Mouse (Mus musculus) stomach, embryonic 16.5 days (tissue): ENCODE measurements at regions not wholly inside any gene's neighbourhood (a gene's known extent, or its start where the extent isn't known, plus 50 kb on each side); places are given as distances from the start of the nearest gene placed in this dataset.

ENCODE experiments used
- ATAC-seq: fragments of 200-750 bp; cut with Nextera tagmentation; 2 replicates; pipeline ENCODE4 v1.8.0; 2017; ENCODE audit warnings: moderate number of reproducible peaks, moderate TSS enrichment; ENCODE audit not compliant: insufficient read depth, low FRiP score
- H3K27ac ChIP-seq: fragments of 300-500 bp; sonication (generic); 2 replicates; pipeline ENCODE4 v1.5.1; 2014; ENCODE audit warnings: low read length
- H3K27me3 ChIP-seq: fragments of 300-500 bp; sonication (generic); 2 replicates; pipeline ENCODE4 v1.6.1; 2014; ENCODE audit warnings: low read length, control low read depth, mixed read lengths; ENCODE audit not compliant: control insufficient read depth, insufficient read depth
- H3K36me3 ChIP-seq: fragments of 300-500 bp; sonication (generic); 2 replicates; pipeline ENCODE4 v1.6.1; 2014; ENCODE audit warnings: low read length; ENCODE audit not compliant: control insufficient read depth, insufficient read depth
- H3K4me1 ChIP-seq: fragments of 300-500 bp; sonication (generic); 2 replicates; pipeline ENCODE4 v1.6.1; 2014; ENCODE audit warnings: low read length, control low read depth, mixed read lengths; ENCODE audit not compliant: control insufficient read depth, insufficient read depth
- H3K4me2 ChIP-seq: fragments of 300-500 bp; sonication (generic); 2 replicates; pipeline ENCODE4 v1.6.1; 2014; ENCODE audit warnings: low read depth, low read length, mixed read lengths
- H3K4me3 ChIP-seq: fragments of 300-500 bp; sonication (generic); replicated peaks from 2 replicates; pipeline ENCODE4 v1.5.1; 2014; ENCODE audit warnings: mild to moderate bottlenecking, low read length
- H3K9ac ChIP-seq: fragments of 300-500 bp; sonication (generic); 2 replicates; pipeline ENCODE4 v1.6.1; 2014; ENCODE audit warnings: low read length
- H3K9me3 ChIP-seq: fragments of 300-500 bp; sonication (generic); replicated peaks from 2 replicates; pipeline ENCODE4 v1.6.1; 2016; ENCODE audit warnings: low read length, control low read depth; ENCODE audit not compliant: control insufficient read depth
- WGBS: fragments of 180-500 bp; shearing (Covaris S2); extraction: QIAGEN DNeasy Blood & Tissue Kit; methylation state at CpG from one replicate; pipeline ENCODE4 v1.1.7; 2014; 5-methylcytosine and 5-hydroxymethylcytosine counted together

- no peak for ATAC-seq
- WGBS = 50% methylated on average over 3 of the region's 3 CpGs
- Histone ChIP-seq H3K27me3 (0 out of 2 replicates have a peak, but pooled peaks cover 7% of the 10 kb centered on the region), H3K4me2 (no peak overlapping the region), H3K4me3 (no peak overlapping the region), H3K9me3 (no peaks in the 10 kb centered on the region), H3K36me3 (no peaks in the 10 kb centered on the region), H3K9ac (no peak overlapping the region), H3K4me1 (no peaks in the 10 kb centered on the region), H3K27ac (no peak overlapping the region)
Observed at GRCm38 (mm10) chr9:118390679-118391078, 87.3 kb upstream of the Eomes start.

- Histone ChIP-seq H3K4me3 (no peak overlapping the region), H3K27ac (no peak overlapping the region), H3K9me3 (no peaks in the 10 kb centered on the region), H3K36me3 (no peaks in the 10 kb centered on the region), H3K4me2 (no peak overlapping the region), H3K27me3 (0 out of 2 replicates have a peak, but pooled peaks cover 7% of the 10 kb centered on the region), H3K9ac (no peak overlapping the region), H3K4me1 (no peaks in the 10 kb centered on the region)
- ATAC-seq = no peak
- WGBS = 65% methylated on average over 7 of the region's 7 CpGs
Observed at GRCm38 (mm10) chr9:118391715-118392114, 86.3 kb upstream of the Eomes start.

GRCm38 (mm10) chr9:118392796-118393195 is 85.2 kb upstream of the Eomes start:
- H3K9ac ChIP-seq = no peak overlapping the region
- H3K4me3 ChIP-seq = no peak overlapping the region
- WGBS = 81% methylated on average over 1 of the region's 1 CpGs
- H3K27me3 ChIP-seq = 0 out of 2 replicates have a peak, but pooled peaks cover 7% of the 10 kb centered on the region
- no peaks in the 10 kb centered on the region for H3K9me3 ChIP-seq
- no peak overlapping the region for H3K4me2 ChIP-seq
- no peaks in the 10 kb centered on the region for H3K4me1 ChIP-seq
- no peak for ATAC-seq
- H3K27ac ChIP-seq = no peak overlapping the region
- no peaks in the 10 kb centered on the region for H3K36me3 ChIP-seq

DNA sequence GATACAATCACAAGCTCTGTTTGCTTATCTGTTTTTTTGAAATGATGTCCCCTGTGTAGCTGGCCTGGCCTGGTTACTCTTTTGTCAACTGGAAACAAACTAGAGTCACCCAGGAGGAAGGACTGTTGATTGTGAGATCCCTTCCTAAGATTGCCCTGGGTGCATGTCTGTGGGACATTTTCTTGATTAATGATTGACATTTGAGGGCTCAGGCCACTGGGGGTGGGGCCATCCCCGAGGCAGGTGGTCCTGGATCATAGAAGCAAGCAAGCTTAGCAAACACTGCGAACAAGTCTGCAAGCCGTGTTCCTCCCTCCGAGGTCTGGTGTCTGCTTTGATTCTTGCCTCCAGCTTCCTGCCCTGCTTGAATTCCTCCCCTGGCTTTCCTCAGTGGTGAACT is 84.4 kb upstream of the Eomes start:
- no peaks in the 10 kb centered on the region for H3K9me3 ChIP-seq
- no peaks in the 10 kb centered on the region for H3K4me1 ChIP-seq
- H3K4me3 ChIP-seq = no peak overlapping the region
- H3K9ac ChIP-seq = no peak overlapping the region
- H3K27me3 ChIP-seq = 0 out of 2 replicates have a peak, but pooled peaks cover 7% of the 10 kb centered on the region
- WGBS = 34% methylated on average over 4 of the region's 4 CpGs
- no peaks in the 10 kb centered on the region for H3K36me3 ChIP-seq
- no peak for ATAC-seq
- H3K27ac ChIP-seq = no peak overlapping the region
- H3K4me2 ChIP-seq = no peak overlapping the region

DNA sequence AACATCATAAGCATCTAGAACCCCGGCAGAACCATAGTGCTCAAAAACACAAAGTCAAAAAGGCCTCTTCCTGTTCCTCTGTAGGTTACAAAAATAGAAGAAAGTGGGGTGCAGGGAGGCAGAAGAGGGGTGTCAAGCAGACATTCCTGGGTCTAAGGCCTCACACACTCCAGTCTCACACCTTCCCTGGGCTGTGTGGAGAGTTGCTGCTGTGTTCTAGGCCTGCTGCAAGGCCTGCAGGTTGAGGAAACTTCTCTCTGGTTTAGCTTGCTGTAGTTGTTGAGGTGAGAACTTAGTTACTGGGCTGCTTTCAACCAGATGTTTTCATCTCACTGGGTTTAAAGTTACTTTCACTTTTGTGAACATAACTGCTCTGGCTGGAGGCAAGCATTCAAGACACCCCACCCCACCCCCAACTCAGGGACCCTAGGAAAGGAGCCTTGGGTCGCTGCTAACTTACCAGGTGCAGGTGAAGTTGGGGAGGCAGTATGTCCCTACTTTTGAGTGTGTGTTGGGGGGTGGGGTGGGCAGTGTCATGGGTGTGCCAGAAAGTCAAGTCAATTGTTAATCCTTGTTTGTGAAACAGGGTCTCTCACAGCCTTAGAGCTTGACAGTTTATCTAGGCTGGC is 81.5 kb upstream of the Eomes start:
- Histone ChIP-seq H3K4me1 (no peaks in the 10 kb centered on the region), H3K4me3 (no peak overlapping the region), H3K9ac (no peak overlapping the region), H3K36me3 (no peaks in the 10 kb centered on the region), H3K27me3 (no peaks in the 10 kb centered on the region), H3K27ac (no peak overlapping the region), H3K4me2 (no peak overlapping the region), H3K9me3 (no peaks in the 10 kb centered on the region)
- 62% methylated on average over 2 of the region's 2 CpGs for WGBS
- no peak for ATAC-seq

- no peaks in the 10 kb centered on the region for H3K4me1 ChIP-seq
- no peak overlapping the region for H3K9ac ChIP-seq
- WGBS = 73% methylated on average over 3 of the region's 3 CpGs
- no peaks in the 10 kb centered on the region for H3K36me3 ChIP-seq
- no peaks in the 10 kb centered on the region for H3K27me3 ChIP-seq
- H3K9me3 ChIP-seq = no peaks in the 10 kb centered on the region
- H3K27ac ChIP-seq = no peak overlapping the region
- H3K4me3 ChIP-seq = no peak overlapping the region
- no peak for ATAC-seq
- H3K4me2 ChIP-seq = no peak overlapping the region
Observed at GRCm38 (mm10) chr9:118400520-118400919, 77.5 kb upstream of the Eomes start.

GRCm38 (mm10) chr9:118401170-118401569 is 76.8 kb upstream of the Eomes start:
- Histone ChIP-seq H3K9ac (no peak overlapping the region), H3K36me3 (no peaks in the 10 kb centered on the region), H3K4me3 (no peak overlapping the region), H3K27ac (no peak overlapping the region), H3K27me3 (no peaks in the 10 kb centered on the region), H3K9me3 (no peaks in the 10 kb centered on the region), H3K4me2 (no peak overlapping the region), H3K4me1 (no peaks in the 10 kb centered on the region)
- no peak for ATAC-seq

GRCm38 (mm10) chr9:118404867-118405266 is 73.1 kb upstream of the Eomes start:
- Histone ChIP-seq H3K27ac (no peak overlapping the region), H3K9me3 (no peaks in the 10 kb centered on the region), H3K4me1 (no peaks in the 10 kb centered on the region), H3K4me3 (no peak overlapping the region), H3K4me2 (no peak overlapping the region), H3K9ac (no peak overlapping the region), H3K36me3 (no peaks in the 10 kb centered on the region), H3K27me3 (no peaks in the 10 kb centered on the region)
- no peak for ATAC-seq
- WGBS = 45% methylated on average over 6 of the region's 6 CpGs

DNA sequence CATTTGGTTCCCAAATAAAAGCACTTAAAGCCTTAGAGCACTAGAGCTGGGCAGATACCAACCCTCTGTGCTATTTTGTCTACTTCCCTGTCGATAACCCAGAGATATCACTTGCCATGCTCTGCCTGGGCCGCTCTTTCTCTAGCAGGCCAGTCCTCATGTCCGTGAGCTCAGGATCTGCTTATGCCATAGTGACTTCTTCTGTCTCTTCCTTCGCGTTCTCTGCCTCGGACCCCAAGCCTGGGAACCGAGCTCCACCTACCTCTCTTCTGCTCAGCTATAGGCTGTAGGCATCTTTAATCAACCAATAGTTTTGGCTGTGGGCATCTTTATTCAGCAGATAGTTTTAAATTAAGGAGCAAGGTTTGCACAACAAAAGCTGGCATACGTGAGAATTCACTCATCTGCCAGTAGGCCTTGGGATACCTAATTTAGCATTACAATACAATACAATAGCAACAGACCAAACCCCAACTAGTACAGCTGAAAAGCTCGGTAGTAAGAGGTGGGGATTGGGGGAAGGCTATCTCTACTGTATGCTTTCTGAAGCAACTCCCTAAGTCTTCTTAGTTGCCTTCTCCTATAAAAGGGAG is 72.0 kb upstream of the Eomes start:
- ATAC-seq = no peak
- Histone ChIP-seq H3K27ac (no peak overlapping the region), H3K4me2 (no peak overlapping the region), H3K36me3 (no peaks in the 10 kb centered on the region), H3K4me3 (no peak overlapping the region), H3K9me3 (no peaks in the 10 kb centered on the region), H3K4me1 (no peaks in the 10 kb centered on the region), H3K27me3 (no peaks in the 10 kb centered on the region), H3K9ac (no peak overlapping the region)
- 74% methylated on average over 9 of the region's 9 CpGs for WGBS
